15 mouse cellular contexts compared by ENCODE assay signal in the genomic region with DNA sequence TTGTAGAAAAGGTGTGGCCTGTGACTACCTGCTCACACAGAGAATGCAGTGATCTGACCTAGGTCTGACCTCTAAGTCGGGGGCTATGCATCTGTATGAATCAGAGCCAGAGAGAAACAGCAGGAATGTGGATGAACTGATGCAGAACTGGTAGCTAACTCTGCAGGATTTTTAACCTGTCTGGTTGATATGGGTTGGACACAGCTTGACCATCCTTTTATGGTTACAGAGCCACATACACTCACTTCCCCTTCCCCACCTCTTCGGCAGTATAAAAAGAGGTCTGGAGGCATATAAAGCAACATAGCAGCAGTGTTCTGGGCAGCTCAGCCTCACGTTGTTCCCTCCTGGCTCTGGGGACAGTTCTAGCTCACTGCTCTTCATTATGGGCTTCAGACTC. TPM values are rescaled to one million over a fixed set of nuclear protein-coding genes. Genes with fewer than 3 reads are reported as not detected.
DNase-seq lines count a peak whose midpoint lies in the region; ATAC-seq lines count a peak whose summit lies in the region.
"Had no signal": no experiment of that assay in that cellular context is flagged by ENCODE, and none has a peak within 500 bp of the region (broad histone marks: within the 10 kb centered on the region; RNA-seq: fewer than 3 reads in every experiment).

A gene (plus strand): TSS at position 301 of the 400 bp plus-strand sequence.

- no peak for ATAC-seq in liver, embryonic 11.5 days (replicated peaks; ENCODE audit: low FRiP score)
- no peak for ATAC-seq in liver, embryonic 15.5 days (ENCODE audit: insufficient read depth)
- ATAC-seq: intestine, embryonic 15.5 days had no signal

- intact Hi-C loops in heart, postnatal 10 days (cut with DNase I), result no loop called here

- WGBS in liver, embryonic 11.5 days, result 43% methylated on average over 3 of the region's 3 CpGs
- WGBS in liver, embryonic 15.5 days (ENCODE audit: insufficient replicate concordance), result 38% methylated on average over 3 of the region's 3 CpGs

- H3K9me3 ChIP-seq in liver, embryonic 11.5 days (ENCODE audit: control insufficient read depth, low read length), result no peaks in the 10 kb centered on the region
- H3K9me3 ChIP-seq in liver, embryonic 15.5 days (replicated peaks), result no peaks in the 10 kb centered on the region
- H3K9me3 ChIP-seq: intestine, embryonic 15.5 days; limb, embryonic 15.5 days had no signal

- H3K27me3 ChIP-seq in liver, embryonic 11.5 days (replicated peaks; ENCODE audit: control insufficient read depth, insufficient read depth, low read length), result 0 out of 2 replicates have a peak, but pooled peaks cover 2% of the 10 kb centered on the region
- no peaks in the 10 kb centered on the region for H3K27me3 ChIP-seq in liver, embryonic 15.5 days
- H3K27me3 ChIP-seq: intestine, embryonic 15.5 days had no signal

- H3K27ac ChIP-seq in liver, embryonic 11.5 days (ENCODE audit: low read depth, low read length), result no peak within 1 kb of the TSS
- no peak within 1 kb of the TSS for H3K27ac ChIP-seq in liver, embryonic 15.5 days (replicated peaks)
- H3K27ac ChIP-seq: intestine, embryonic 15.5 days; left cerebral cortex, adult 2 months; limb, embryonic 15.5 days had no signal

- H3K36me3 ChIP-seq in liver, embryonic 11.5 days (ENCODE audit: control insufficient read depth, insufficient read depth, low read length), result no peaks in the 10 kb centered on the region
- H3K36me3 ChIP-seq in liver, embryonic 15.5 days (replicated peaks), result no peaks in the 10 kb centered on the region
- H3K36me3 ChIP-seq: intestine, embryonic 15.5 days; limb, embryonic 15.5 days had no signal

- no peak within 1 kb of the TSS for H3K9ac ChIP-seq in liver, embryonic 11.5 days (ENCODE audit: low read depth, low read length)
- H3K9ac ChIP-seq in liver, embryonic 15.5 days, result no peak within 1 kb of the TSS
- H3K9ac ChIP-seq: intestine, embryonic 15.5 days; limb, embryonic 15.5 days had no signal

- no peaks in the 10 kb centered on the region for H3K4me1 ChIP-seq in liver, embryonic 11.5 days (replicated peaks; ENCODE audit: control insufficient read depth, insufficient read depth, low read length)
- 0 out of 2 replicates have a peak, but pooled peaks cover 3% of the 10 kb centered on the region for H3K4me1 ChIP-seq in liver, embryonic 15.5 days (replicated peaks)
- H3K4me1 ChIP-seq: limb, embryonic 15.5 days had no signal

- H3K4me3 ChIP-seq in liver, embryonic 11.5 days (ENCODE audit: low read depth, low read length), result no peak within 1 kb of the TSS
- no peak within 1 kb of the TSS for H3K4me3 ChIP-seq in liver, embryonic 15.5 days (replicated peaks)
- H3K4me3 ChIP-seq: intestine, embryonic 15.5 days; left cerebral cortex, adult 2 months; limb, embryonic 15.5 days had no signal

- DNase-seq in heart, adult 18-20 months, result no peak
- DNase-seq in heart, postnatal 10 days, result no peak
- no peak for DNase-seq in liver, embryonic 11.5 days (ENCODE audit: low spot score)
- DNase-seq in liver (no peak), R1 (ENCODE audit: low read depth, low spot score) (peak; percentile 21)
- DNase-seq in layer of hippocampus, postnatal 25 days (ENCODE audit: extremely low spot score in 1 of 2, low spot score in 1 of 2), result no peak
- no peak for DNase-seq in gastrocnemius, postnatal 10 days
- DNase-seq: cerebellum, postnatal 25 days; right cerebral cortex, adult 18-20 months; thymus, postnatal 14 days had no signal

- H3K4me2 ChIP-seq in liver, embryonic 11.5 days, result no peak within 1 kb of the TSS
- H3K4me2 ChIP-seq in liver, embryonic 15.5 days, result no peak within 1 kb of the TSS
- H3K4me2 ChIP-seq: intestine, embryonic 15.5 days; limb, embryonic 15.5 days had no signal

RNA-seq across cellular contexts. Expression of the gene that starts here (rescaled TPM):
- 10 to 100 TPM; 10.7 to 12.5 TPM for total RNA-seq in heart, adult 18-20 months (2021)
- total RNA-seq in heart, postnatal 10 days (2021), result 1 to 10 TPM; 2.2 to 6.6 TPM
- polyA plus RNA-seq in liver, embryonic 11.5 days (2014; fragmentation: Nextera tagmentation; extraction: Ambion mirVana), result 153 and 155 TPM in 2 replicates
- polyA plus RNA-seq in liver, embryonic 15.5 days (2015; fragmentation: Nextera tagmentation; extraction: Ambion mirVana), result 141 and 147 TPM in 2 replicates
- not detected for total RNA-seq in layer of hippocampus, postnatal 25 days (2021)
- 1 to 10 TPM in 1 of 2 experiments, under 1 TPM in 1; 0.31 to 3.3 TPM for total RNA-seq in gastrocnemius, postnatal 10 days (2021)
- total RNA-seq: midbrain, postnatal 0 days had no signal
